Mouse (Mus musculus): ENCODE data around the gene 4931429L15Rik.
A peak's percentile ranks its signal among the peaks of the same experiment; 100 is the strongest.

Gene 4931429L15Rik

GRCm38 (mm10) chr9:46316909-46317308 lies 2.9 kb downstream of the 4931429L15Rik start:
- TF ChIP-seq NANOG (IDR thresholded peaks at IDR 0.05; ENCODE audit: borderline replicate concordance, low read length) = no peak
- no peak for TF ChIP-seq POU5F1 (IDR thresholded peaks at IDR 0.05; ENCODE audit: borderline replicate concordance, low read length)
- TF ChIP-seq CTCF (conservative IDR thresholded peaks at IDR 0.05; ENCODE audit: low read length) = no peak
- H3K9me3 ChIP-seq (ENCODE audit: low read length) = peaks cover 13% of the 10 kb centered on the region
- H3K27me3 ChIP-seq (ENCODE audit: insufficient read depth, low read length) = peaks cover 21% of the 10 kb centered on the region
- H3K4me1 ChIP-seq (replicated peaks; ENCODE audit: low read depth, low read length) = peaks cover 24% of the 10 kb centered on the region
- H3K36me3 ChIP-seq (ENCODE audit: insufficient read depth, low read length) = no peaks in the 10 kb centered on the region
- H3K4me3 ChIP-seq (replicated peaks; ENCODE audit: low read length) = no peak overlapping the region

GRCm38 (mm10) chr9:46316388-46316787 lies 3.4 kb downstream of the 4931429L15Rik start:
- Histone ChIP-seq H3K4me1 (replicated peaks; ENCODE audit: low read depth, low read length) (peaks cover 24% of the 10 kb centered on the region), H3K4me3 (replicated peaks; ENCODE audit: low read length) (no peak overlapping the region), H3K27me3 (ENCODE audit: insufficient read depth, low read length) (peaks cover 16% of the 10 kb centered on the region), H3K9me3 (ENCODE audit: low read length) (peaks cover 13% of the 10 kb centered on the region), H3K36me3 (ENCODE audit: insufficient read depth, low read length) (no peaks in the 10 kb centered on the region)
- TF ChIP-seq POU5F1 (IDR thresholded peaks at IDR 0.05; ENCODE audit: borderline replicate concordance, low read length) (no peak), CTCF (conservative IDR thresholded peaks at IDR 0.05; ENCODE audit: low read length) (no peak), NANOG (IDR thresholded peaks at IDR 0.05; ENCODE audit: borderline replicate concordance, low read length) (no peak)

- TF ChIP-seq NANOG (IDR thresholded peaks at IDR 0.05; ENCODE audit: borderline replicate concordance, low read length) (no peak), POU5F1 (IDR thresholded peaks at IDR 0.05; ENCODE audit: borderline replicate concordance, low read length) (no peak), CTCF (conservative IDR thresholded peaks at IDR 0.05; ENCODE audit: low read length) (no peak)
- Histone ChIP-seq H3K36me3 (ENCODE audit: insufficient read depth, low read length) (no peaks in the 10 kb centered on the region), H3K9me3 (ENCODE audit: low read length) (peaks cover 13% of the 10 kb centered on the region), H3K27me3 (ENCODE audit: insufficient read depth, low read length) (peaks cover 14% of the 10 kb centered on the region; the same call in 1 of the 2 replicates), H3K4me1 (replicated peaks; ENCODE audit: low read depth, low read length) (peaks cover 24% of the 10 kb centered on the region), H3K4me3 (replicated peaks; ENCODE audit: low read length) (no peak overlapping the region)
Measured at GRCm38 (mm10) chr9:46315807-46316365, 3.9 kb downstream of the 4931429L15Rik start.

- Histone ChIP-seq H3K4me3 (replicated peaks; ENCODE audit: low read length) (no peak overlapping the region), H3K27me3 (ENCODE audit: insufficient read depth, low read length) (peaks cover 17% of the 10 kb centered on the region), H3K9me3 (ENCODE audit: low read length) (peaks cover 7% of the 10 kb centered on the region), H3K36me3 (ENCODE audit: insufficient read depth, low read length) (no peaks in the 10 kb centered on the region), H3K4me1 (replicated peaks; ENCODE audit: low read depth, low read length) (peaks cover 24% of the 10 kb centered on the region)
- TF ChIP-seq NANOG (IDR thresholded peaks at IDR 0.05; ENCODE audit: borderline replicate concordance, low read length) = no peak
- TF ChIP-seq CTCF (conservative IDR thresholded peaks at IDR 0.05; ENCODE audit: low read length) = no peak
- no peak for TF ChIP-seq POU5F1 (IDR thresholded peaks at IDR 0.05; ENCODE audit: borderline replicate concordance, low read length)
Measured at GRCm38 (mm10) chr9:46314921-46315320, 4.9 kb downstream of the 4931429L15Rik start.

GRCm38 (mm10) chr9:46314507-46314906 lies 5.3 kb downstream of the 4931429L15Rik start:
- Histone ChIP-seq H3K36me3 (ENCODE audit: insufficient read depth, low read length) (no peaks in the 10 kb centered on the region), H3K9me3 (ENCODE audit: low read length) (peaks cover 3% of the 10 kb centered on the region), H3K4me3 (replicated peaks; ENCODE audit: low read length) (no peak overlapping the region), H3K4me1 (replicated peaks; ENCODE audit: low read depth, low read length) (peaks cover 24% of the 10 kb centered on the region), H3K27me3 (ENCODE audit: insufficient read depth, low read length) (peaks cover 18% of the 10 kb centered on the region)
- TF ChIP-seq CTCF (conservative IDR thresholded peaks at IDR 0.05; ENCODE audit: low read length) = peak; percentile 87
- no peak for TF ChIP-seq NANOG (IDR thresholded peaks at IDR 0.05; ENCODE audit: borderline replicate concordance, low read length)
- TF ChIP-seq POU5F1 (IDR thresholded peaks at IDR 0.05; ENCODE audit: borderline replicate concordance, low read length) = no peak

- H3K36me3 ChIP-seq (ENCODE audit: insufficient read depth, low read length) = no peaks in the 10 kb centered on the region
- H3K9me3 ChIP-seq (ENCODE audit: low read length) = no peaks in the 10 kb centered on the region
- no peak for TF ChIP-seq POU5F1 (IDR thresholded peaks at IDR 0.05; ENCODE audit: borderline replicate concordance, low read length)
- peak; percentile 80 for TF ChIP-seq CTCF (conservative IDR thresholded peaks at IDR 0.05; ENCODE audit: low read length)
- peaks cover 29% of the 10 kb centered on the region for H3K27me3 ChIP-seq (ENCODE audit: insufficient read depth, low read length)
- H3K4me1 ChIP-seq (replicated peaks; ENCODE audit: low read depth, low read length) = peaks cover 26% of the 10 kb centered on the region
- peak overlapping the region; percentile 37; the same call in 1 of the 2 replicates for H3K4me3 ChIP-seq (replicated peaks; ENCODE audit: low read length)
Measured at GRCm38 (mm10) chr9:46309121-46309520, 10.7 kb downstream of the 4931429L15Rik start.

- Histone ChIP-seq H3K4me3 (replicated peaks; ENCODE audit: low read length) (no peak overlapping the region), H3K4me1 (replicated peaks; ENCODE audit: low read depth, low read length) (peaks cover 19% of the 10 kb centered on the region)
Measured at GRCm38 (mm10) chr9:46302142-46302541, 17.6 kb downstream of the 4931429L15Rik start.

GRCm38 (mm10) chr9:46298381-46298780 lies 21.4 kb downstream of the 4931429L15Rik start:
- no peak overlapping the region for H3K4me3 ChIP-seq (replicated peaks; ENCODE audit: low read length)
- H3K36me3 ChIP-seq (ENCODE audit: insufficient read depth, low read length) = peaks cover 63% of the 10 kb centered on the region
- H3K27me3 ChIP-seq (ENCODE audit: insufficient read depth, low read length) = no peaks in the 10 kb centered on the region
- TF ChIP-seq CTCF (conservative IDR thresholded peaks at IDR 0.05; ENCODE audit: low read length) (no peak), NANOG (IDR thresholded peaks at IDR 0.05; ENCODE audit: borderline replicate concordance, low read length) (no peak), POU5F1 (IDR thresholded peaks at IDR 0.05; ENCODE audit: borderline replicate concordance, low read length) (no peak)
- H3K4me1 ChIP-seq (replicated peaks; ENCODE audit: low read depth, low read length) = peaks cover 14% of the 10 kb centered on the region
- no peaks in the 10 kb centered on the region for H3K9me3 ChIP-seq (ENCODE audit: low read length)

More at GRCm38 (mm10) chr9:46302142-46302541, 17.6 kb downstream of the 4931429L15Rik start:
- H3K27me3 ChIP-seq (ENCODE audit: insufficient read depth, low read length) = 0 out of 2 replicates have a peak, but pooled peaks cover under 1% of the 10 kb centered on the region
- no peaks in the 10 kb centered on the region for H3K9me3 ChIP-seq (ENCODE audit: low read length)
- no peak for TF ChIP-seq POU5F1 (IDR thresholded peaks at IDR 0.05; ENCODE audit: borderline replicate concordance, low read length)
- peak; percentile 99 for TF ChIP-seq CTCF (conservative IDR thresholded peaks at IDR 0.05; ENCODE audit: low read length)
- no peak for TF ChIP-seq NANOG (IDR thresholded peaks at IDR 0.05; ENCODE audit: borderline replicate concordance, low read length)
- peaks cover 29% of the 10 kb centered on the region for H3K36me3 ChIP-seq (ENCODE audit: insufficient read depth, low read length)
